Mouse (Mus musculus): Measurements from ENCODE around the gene Cntnap2.

Cntnap2 gene

GRCm38 (mm10) chr6:45887901-45888300 is 828.7 kb downstream of the Cntnap2 start:
- DNase-seq (ENCODE audit: low spot score in 2 of 2): no peak

- DNase-seq (ENCODE audit: low spot score in 2 of 2): no peak
These were observed 879.1 kb downstream of the Cntnap2 start for GRCm38 (mm10) chr6:45938263-45938662.

- no peak for DNase-seq (ENCODE audit: low spot score in 2 of 2)
These were observed 879.6 kb downstream of the Cntnap2 start for GRCm38 (mm10) chr6:45938775-45939174.

GRCm38 (mm10) chr6:45945144-45945985 is 886.2 kb downstream of the Cntnap2 start:
- no peak for DNase-seq (ENCODE audit: low spot score in 2 of 2)

GRCm38 (mm10) chr6:45954773-45955172 is 895.6 kb downstream of the Cntnap2 start:
- no peak for DNase-seq (ENCODE audit: low spot score in 2 of 2)

- no peak for DNase-seq (ENCODE audit: low spot score in 2 of 2)
These were observed 905.3 kb downstream of the Cntnap2 start for GRCm38 (mm10) chr6:45964494-45964893.

- no peak for DNase-seq (ENCODE audit: low spot score in 2 of 2)
These were observed 915.5 kb downstream of the Cntnap2 start for GRCm38 (mm10) chr6:45974471-45975154.

GRCm38 (mm10) chr6:45979171-45979570 is 920.0 kb downstream of the Cntnap2 start:
- no peak for DNase-seq (ENCODE audit: low spot score in 2 of 2)

GRCm38 (mm10) chr6:45988051-45988450 is 928.9 kb downstream of the Cntnap2 start:
- no peak for DNase-seq (ENCODE audit: low spot score in 2 of 2)

GRCm38 (mm10) chr6:45991086-45991485 is 931.9 kb downstream of the Cntnap2 start:
- no peak for DNase-seq (ENCODE audit: low spot score in 2 of 2)

- DNase-seq (ENCODE audit: low spot score in 2 of 2): no peak
These were observed 963.5 kb downstream of the Cntnap2 start for GRCm38 (mm10) chr6:46022515-46023143.

- no peak for DNase-seq (ENCODE audit: low spot score in 2 of 2)
These were observed 972.9 kb downstream of the Cntnap2 start for GRCm38 (mm10) chr6:46031821-46032594.

- no peak for DNase-seq (ENCODE audit: low spot score in 2 of 2)
These were observed 974.0 kb downstream of the Cntnap2 start for GRCm38 (mm10) chr6:46033108-46033507.

GRCm38 (mm10) chr6:46040671-46041070 is 981.5 kb downstream of the Cntnap2 start:
- DNase-seq (ENCODE audit: low spot score in 2 of 2): no peak

- no peak for DNase-seq (ENCODE audit: low spot score in 2 of 2)
These were observed 1021.1 kb downstream of the Cntnap2 start for GRCm38 (mm10) chr6:46080236-46080635.

GRCm38 (mm10) chr6:46081432-46081831 is 1022.3 kb downstream of the Cntnap2 start:
- no peak for DNase-seq (ENCODE audit: low spot score in 2 of 2)

GRCm38 (mm10) chr6:46143189-46143841 is 1084.2 kb downstream of the Cntnap2 start:
- no peak for DNase-seq (ENCODE audit: low spot score in 2 of 2)

GRCm38 (mm10) chr6:46166837-46167236 is 1107.7 kb downstream of the Cntnap2 start:
- DNase-seq (ENCODE audit: low spot score in 2 of 2): no peak

- DNase-seq (ENCODE audit: low spot score in 2 of 2): no peak
These were observed 1138.1 kb downstream of the Cntnap2 start for GRCm38 (mm10) chr6:46197298-46197697.

- no peak for DNase-seq (ENCODE audit: low spot score in 2 of 2)
These were observed 1142.7 kb downstream of the Cntnap2 start for GRCm38 (mm10) chr6:46201828-46202227.

GRCm38 (mm10) chr6:46205531-46205930 is 1146.4 kb downstream of the Cntnap2 start:
- DNase-seq (ENCODE audit: low spot score in 2 of 2): no peak

Measured in spleen, postnatal 4 days (tissue).